In the genomic region with DNA sequence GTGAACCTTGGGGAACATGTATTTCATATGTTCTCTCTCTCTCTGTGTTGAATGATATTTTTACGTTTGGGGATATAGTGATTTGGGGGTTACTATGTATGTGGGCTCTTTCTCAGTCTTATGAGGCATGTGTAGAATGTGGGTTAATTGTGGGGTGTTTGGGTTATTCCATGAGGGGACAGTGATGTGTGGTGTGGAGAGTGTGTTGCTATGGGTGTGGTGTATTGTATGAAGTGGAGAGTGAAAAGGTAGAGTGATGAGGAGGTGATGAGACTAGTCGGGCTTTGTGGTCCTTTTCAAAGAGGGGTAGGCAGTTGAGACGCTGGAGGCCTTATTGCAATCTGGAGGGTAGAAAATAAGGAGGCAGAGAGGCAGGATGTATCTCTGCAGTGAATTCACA, we compare ENCODE assay signal across 8 mouse cellular contexts. TPM values are rescaled to one million over a fixed set of nuclear protein-coding genes. Genes with fewer than 3 reads are reported as not detected.
DNase-seq lines count a peak whose midpoint lies in the region; ATAC-seq and TF ChIP-seq lines count a peak whose summit lies in the region.

No protein-coding gene starts in this region.

- peak; percentile 25 for DNase-seq in cerebellum, adult 8-10 months
- no peak for DNase-seq in cerebellum, postnatal 10 days
- DNase-seq in testis, postnatal 14 days (ENCODE audit: low spot score) = no peak
- DNase-seq in thymus, postnatal 10 days (ENCODE audit: low spot score in 2 of 2) = no peak
- no peak for DNase-seq in embryo, embryonic 9.5 days (ENCODE audit: extremely low spot score)

- H3K36me3 ChIP-seq in testis, adult 2 months (ENCODE audit: control insufficient read depth, insufficient read depth, low read length) = no peaks in the 10 kb centered on the region
- H3K36me3 ChIP-seq in limb, embryonic 13.5 days = no peaks in the 10 kb centered on the region
- H3K36me3 ChIP-seq in stomach, embryonic 16.5 days (ENCODE audit: control insufficient read depth, insufficient read depth, low read length) = no peaks in the 10 kb centered on the region

- peak overlapping the region; percentile 76 for H3K4me2 ChIP-seq in limb, embryonic 13.5 days (replicated peaks)
- peak overlapping the region; percentile 70 for H3K4me2 ChIP-seq in stomach, embryonic 16.5 days (ENCODE audit: low read depth, low read length)

- peak overlapping the region; percentile 95 for H3K4me3 ChIP-seq in testis, adult 2 months (ENCODE audit: control insufficient read depth, low read depth, low read length)
- peak overlapping the region; percentile 84 for H3K4me3 ChIP-seq in limb, embryonic 13.5 days
- peak overlapping the region; percentile 71 for H3K4me3 ChIP-seq in stomach, embryonic 16.5 days (replicated peaks; ENCODE audit: low read length)

- TF ChIP-seq CTCF in testis, adult 2 months (IDR thresholded peaks at IDR 0.05; ENCODE audit: control insufficient read depth, insufficient read depth, insufficient replicate concordance, low read depth, low read length) = no peak

- H3K9ac ChIP-seq in limb, embryonic 13.5 days = peak overlapping the region; percentile 86
- peak overlapping the region; percentile 89 for H3K9ac ChIP-seq in stomach, embryonic 16.5 days (ENCODE audit: low read length)

- peaks cover 2% of the 10 kb centered on the region; the same call in 1 of the 2 replicates for H3K4me1 ChIP-seq in testis, adult 2 months (ENCODE audit: control insufficient read depth, insufficient read depth, low read length)
- H3K4me1 ChIP-seq in limb, embryonic 13.5 days = peaks cover 6% of the 10 kb centered on the region
- peaks cover 4% of the 10 kb centered on the region; the same call in 1 of the 2 replicates for H3K4me1 ChIP-seq in stomach, embryonic 16.5 days (ENCODE audit: control insufficient read depth, insufficient read depth, low read length)

- no peak for ATAC-seq in limb, embryonic 13.5 days (ENCODE audit: low FRiP score, low read depth)
- ATAC-seq in stomach, embryonic 16.5 days (ENCODE audit: insufficient read depth, low FRiP score) = no peak

- H3K27ac ChIP-seq in testis, adult 2 months (ENCODE audit: control insufficient read depth, insufficient read depth, low read depth, low read length) = peak overlapping the region; percentile 98; the same call in 1 of the 2 replicates
- peak overlapping the region; percentile 92 for H3K27ac ChIP-seq in limb, embryonic 13.5 days
- peak overlapping the region; percentile 97 for H3K27ac ChIP-seq in stomach, embryonic 16.5 days (ENCODE audit: low read length)

- no peaks in the 10 kb centered on the region for H3K27me3 ChIP-seq in testis, adult 2 months (ENCODE audit: control insufficient read depth, insufficient read depth, low read length)
- H3K27me3 ChIP-seq in limb, embryonic 13.5 days = no peaks in the 10 kb centered on the region
- H3K27me3 ChIP-seq in stomach, embryonic 16.5 days (ENCODE audit: control insufficient read depth, insufficient read depth, low read length) = no peaks in the 10 kb centered on the region

- WGBS in limb, embryonic 13.5 days = 0% methylated on average over 3 of the region's 3 CpGs
- 1% methylated on average over 3 of the region's 3 CpGs for WGBS in stomach, embryonic 16.5 days

- no peaks in the 10 kb centered on the region for H3K9me3 ChIP-seq in limb, embryonic 13.5 days
- no peaks in the 10 kb centered on the region for H3K9me3 ChIP-seq in stomach, embryonic 16.5 days (replicated peaks; ENCODE audit: control insufficient read depth, low read length)

- no peak for TF ChIP-seq POLR2A in testis, adult 2 months (IDR thresholded peaks at IDR 0.05; ENCODE audit: control insufficient read depth, low read depth, low read length)

RNA-seq across cellular contexts. Expression of a gene that starts 0.8 kb away (rescaled TPM):
- 17.9 and 18.0 TPM in 2 replicates for polyA plus RNA-seq in testis, adult 2 months (2012; rRNA removed)
- 22.6 and 23.8 TPM in 2 replicates for polyA plus RNA-seq in limb, embryonic 13.5 days (2015; fragmentation: Nextera tagmentation; extraction: Ambion mirVana)
- 16.0 and 17.0 TPM in 2 replicates for polyA plus RNA-seq in stomach, embryonic 16.5 days (2015; fragmentation: Nextera tagmentation; extraction: Ambion mirVana)

RNA-seq across cellular contexts. Expression of a gene that starts 10.2 kb away (rescaled TPM):
- polyA plus RNA-seq in testis, adult 2 months (2012; rRNA removed) = 52.0 and 58.3 TPM in 2 replicates
- 5.3 and 6.7 TPM in 2 replicates for polyA plus RNA-seq in limb, embryonic 13.5 days (2015; fragmentation: Nextera tagmentation; extraction: Ambion mirVana)
- polyA plus RNA-seq in stomach, embryonic 16.5 days (2015; fragmentation: Nextera tagmentation; extraction: Ambion mirVana) = 6.5 and 9.0 TPM in 2 replicates
